Mouse (Mus musculus) cerebellum, adult 11 months (tissue): ENCODE data around the gene Ctns.

Source experiments
- DNase-seq: peaks from one replicate; pipeline ENCODE4 v3.0.0; 2022

The Ctns gene

GRCm38 (mm10) chr11:73137591-73138501, 61.0 kb downstream of the Ctns start, which contains the start of gene Haspin:
Gene Haspin (minus strand): TSS chr11:73138294.
- peak; percentile 76 for DNase-seq

GRCm38 (mm10) chr11:73137116-73137515, 61.7 kb downstream of the Ctns start:
- no peak for DNase-seq

DNA sequence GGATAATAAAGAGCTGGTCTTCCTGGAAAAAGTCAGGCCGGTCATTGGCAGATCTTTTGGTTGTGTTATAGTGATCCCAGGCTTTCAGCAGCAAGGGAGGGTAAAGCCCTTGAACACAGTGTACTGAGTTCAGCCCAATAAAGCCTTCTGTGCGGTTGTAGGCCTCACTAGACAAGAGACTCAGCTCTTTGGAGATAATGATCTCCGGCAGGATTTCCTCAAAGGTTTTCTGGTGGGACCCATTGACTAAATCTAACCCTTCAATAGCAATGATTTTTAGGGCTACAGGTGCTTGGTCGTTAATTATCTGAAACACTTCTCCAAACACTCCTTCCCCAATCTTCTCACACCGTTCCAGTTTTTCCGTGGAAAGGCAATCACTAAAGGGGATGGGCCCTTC, 62.3 kb downstream of the Ctns start:
- DNase-seq = no peak

- DNase-seq = no peak
These were observed 64.6 kb downstream of the Ctns start for GRCm38 (mm10) chr11:73134222-73134621.
